Mouse (Mus musculus): ENCODE measurements around the gene Snx6. TPM values are rescaled to one million over a fixed set of nuclear protein-coding genes. Genes with fewer than 3 reads are reported as not detected.

The Snx6 gene
- total RNA-seq, 2 experiments from 2014 or later: 17.2 to 18.6 TPM

DNA sequence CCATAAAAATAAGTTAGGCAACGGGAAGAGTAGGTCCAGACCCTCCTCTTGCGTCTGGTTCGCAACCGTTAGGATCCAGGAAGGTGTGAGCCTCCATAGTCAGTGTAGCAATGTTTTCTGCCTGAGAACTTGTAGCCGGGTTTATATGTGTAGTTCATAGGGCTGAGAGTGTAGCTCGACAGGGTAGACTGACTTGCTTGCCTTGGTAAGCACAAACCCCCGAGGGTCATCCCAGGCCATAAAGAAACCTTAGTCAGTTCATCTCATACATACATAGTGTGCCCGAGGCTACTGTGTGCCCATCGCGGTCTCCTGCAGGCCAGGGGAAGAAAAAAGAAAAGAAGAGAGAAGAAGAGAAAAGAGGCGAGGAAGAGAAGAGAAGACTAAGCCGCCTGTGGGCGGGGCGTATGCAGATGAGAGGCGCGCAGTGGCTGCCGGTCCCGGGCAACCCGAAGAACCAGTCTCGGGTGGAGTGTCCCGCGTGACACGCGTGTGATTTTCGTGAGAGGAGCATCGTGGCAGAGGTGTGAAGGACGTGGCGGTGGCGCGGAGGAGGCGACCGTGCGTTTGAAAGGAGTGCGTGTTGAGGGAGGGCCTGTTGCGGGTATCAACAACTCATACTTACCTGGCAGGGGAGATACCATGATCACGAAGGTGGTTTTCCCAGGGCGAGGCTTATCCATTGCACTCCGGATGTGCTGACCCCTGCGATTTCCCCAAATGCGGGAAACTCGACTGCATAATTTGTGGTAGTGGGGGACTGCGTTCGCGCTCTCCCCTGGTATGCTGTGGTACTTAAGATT is 85.6 kb downstream of the Snx6 start:
- peak; percentile 3 for DNase-seq

DNA sequence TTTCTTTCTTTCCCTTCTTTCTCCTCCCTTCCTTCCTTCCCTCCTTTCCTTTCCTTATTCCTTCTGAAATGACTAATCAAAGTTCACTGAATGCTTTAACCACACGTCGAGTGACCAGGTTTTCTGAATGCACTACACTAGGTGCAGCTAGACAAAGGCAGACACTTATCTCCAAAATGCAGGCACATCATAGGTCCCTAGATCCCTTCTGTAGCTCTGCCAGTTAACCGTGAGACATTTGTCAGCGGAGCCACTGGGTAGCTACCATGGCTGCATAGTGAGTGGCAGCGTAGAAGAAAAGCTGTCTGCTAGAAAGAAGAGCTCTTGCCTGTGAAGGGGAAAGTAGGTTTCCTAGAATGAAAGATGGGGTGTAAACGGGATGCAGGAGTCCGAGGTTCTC is 96.1 kb downstream of the Snx6 start:
- DNase-seq: no peak

DNA sequence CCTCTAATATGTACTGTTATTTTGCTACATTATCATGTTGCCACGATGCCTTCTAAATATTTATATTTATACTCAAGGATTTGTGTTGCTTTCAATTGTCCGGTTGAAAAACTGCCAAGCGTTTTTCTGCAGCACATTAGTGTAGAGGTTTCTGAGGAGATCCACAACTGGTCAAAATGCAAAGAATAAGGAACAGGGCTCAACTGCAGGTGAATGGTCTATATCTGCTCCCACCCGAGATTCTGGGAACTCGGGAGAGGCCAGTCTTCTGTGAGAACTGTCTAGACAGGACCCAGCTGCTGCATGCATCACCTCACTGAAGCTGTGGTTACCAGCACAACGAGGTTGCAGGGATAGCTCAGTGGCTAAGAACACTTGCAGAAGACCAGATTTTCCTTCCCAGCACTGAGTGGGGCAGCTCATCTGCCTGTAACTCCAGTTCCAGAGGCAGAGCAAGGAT is 97.7 kb downstream of the Snx6 start:
- no peak for DNase-seq

DNA sequence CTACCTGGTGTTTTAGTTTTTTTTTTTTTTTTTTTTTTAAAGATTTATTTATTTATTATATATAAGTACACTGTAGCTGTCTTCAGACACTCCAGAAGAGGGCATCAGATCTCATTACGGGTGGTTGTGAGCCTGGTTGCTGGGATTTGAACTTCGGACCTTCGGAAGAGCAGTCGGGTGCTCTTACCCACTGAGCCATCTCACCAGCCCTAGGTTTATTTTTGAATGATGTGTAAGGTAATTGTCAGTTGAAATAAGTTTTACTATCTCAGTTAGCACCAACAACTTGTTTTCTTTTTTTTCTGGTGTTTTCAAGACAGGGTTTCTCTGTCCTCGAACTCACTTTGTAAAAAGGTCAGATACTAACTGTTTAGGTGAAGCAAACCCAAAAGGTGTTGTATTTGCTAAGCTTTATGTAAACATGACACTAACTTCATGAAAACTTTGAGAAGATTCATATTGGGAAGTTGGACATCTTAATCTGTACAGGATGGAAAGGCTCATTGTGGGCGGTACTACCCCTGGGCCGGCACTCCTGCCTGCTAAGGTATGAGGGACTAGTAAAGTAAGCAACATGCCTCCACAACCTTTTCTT is 98.4 kb downstream of the Snx6 start:
- no peak for DNase-seq

Other genes starting within 250 kb of the Snx6 start
- gene Sptssa, start 139.1 kb downstream of the Snx6 start, total RNA-seq (2021): 10 to 100 TPM; 17.0 to 17.9 TPM
- 10 to 100 TPM; 16.3 to 18.7 TPM for gene Eapp, start 99.8 kb downstream of the Snx6 start, total RNA-seq (2021)
- 100 to 1,000 TPM; 511 to 548 TPM for gene Cfl2, start 67.2 kb upstream of the Snx6 start, total RNA-seq (2021)
- not detected for gene Gm20403, start 190.8 kb upstream of the Snx6 start, total RNA-seq (2021)
- 1 to 10 TPM; 4.6 to 5.5 TPM for gene Baz1a, start 218.6 kb upstream of the Snx6 start, total RNA-seq (2021)

All from gastrocnemius, postnatal 25 days (tissue).